Mouse (Mus musculus): Measurements from ENCODE around the gene Calm1. TPM values are rescaled to one million over a fixed set of nuclear protein-coding genes. Genes with fewer than 3 reads are reported as not detected.

The Calm1 gene
- polyA plus RNA-seq, 1 experiment: 1,469 TPM

DNA sequence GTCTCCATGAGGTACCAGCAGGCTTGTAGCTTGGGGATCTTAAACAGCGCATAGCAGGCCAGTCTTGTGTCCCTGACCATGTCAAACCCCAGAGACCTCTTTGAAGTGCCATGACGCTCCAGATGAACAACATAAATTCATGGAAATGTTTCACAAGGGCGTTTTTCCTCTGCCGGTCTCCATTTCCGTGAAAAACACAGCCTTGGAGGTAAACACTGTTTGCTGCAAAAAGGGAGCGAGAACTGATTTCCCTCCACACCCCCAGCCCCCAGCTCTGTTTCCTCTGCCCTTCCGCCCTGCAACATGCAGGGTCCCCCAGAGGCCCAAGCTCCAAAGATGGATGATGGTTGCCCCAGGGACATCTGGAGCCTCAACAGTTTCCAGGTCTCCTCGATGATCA is 24.3 kb downstream of the Calm1 start:
- WGBS: 76% methylated on average over 8 of the region's 8 CpGs

DNA sequence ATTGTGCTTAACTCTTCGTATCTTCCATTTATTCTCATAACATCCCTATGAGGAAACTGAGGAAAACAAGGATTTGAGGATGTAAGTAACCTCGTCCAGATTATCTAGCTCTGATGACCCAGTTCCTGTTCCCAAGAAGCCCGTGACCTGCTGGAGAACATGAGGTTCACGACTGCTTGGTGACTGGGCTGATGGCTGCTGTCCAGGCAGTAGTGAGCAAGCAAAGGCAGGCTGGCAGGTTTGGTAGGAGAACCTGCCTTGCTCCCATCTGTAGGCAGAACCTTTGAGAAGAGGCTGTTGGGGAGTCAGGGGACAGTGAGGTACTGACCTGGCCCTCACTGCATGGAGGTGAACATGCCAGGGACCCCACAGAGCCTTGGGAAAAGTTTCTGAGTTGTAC is 26.0 kb downstream of the Calm1 start:
- 60% methylated on average over 4 of the region's 4 CpGs for WGBS
- H3K27me3 ChIP-seq (ENCODE audit: control insufficient read depth, insufficient read depth, low read length): no peaks in the 10 kb centered on the region
- no peak overlapping the region for H3K4me3 ChIP-seq (ENCODE audit: low read depth, low read length)
- H3K36me3 ChIP-seq (ENCODE audit: control insufficient read depth, insufficient read depth, low read length): no peaks in the 10 kb centered on the region
- H3K4me1 ChIP-seq (ENCODE audit: control insufficient read depth, insufficient read depth, insufficient read length, low read length): no peaks in the 10 kb centered on the region
- TF ChIP-seq POLR2A (IDR thresholded peaks at IDR 0.05; ENCODE audit: low read depth, low read length): no peak
- TF ChIP-seq CTCF (IDR thresholded peaks at IDR 0.05; ENCODE audit: extremely low read depth, insufficient read length, insufficient replicate concordance, low read depth, low read length): no peak
- H3K27ac ChIP-seq (ENCODE audit: insufficient read depth, low read depth, low read length): no peak overlapping the region

More for the DNA sequence above, 24.3 kb downstream of the Calm1 start:
- no peak overlapping the region for H3K4me3 ChIP-seq (ENCODE audit: low read depth, low read length)
- TF ChIP-seq POLR2A (IDR thresholded peaks at IDR 0.05; ENCODE audit: low read depth, low read length) (no peak), CTCF (IDR thresholded peaks at IDR 0.05; ENCODE audit: extremely low read depth, insufficient read length, insufficient replicate concordance, low read depth, low read length) (no peak)
- H3K27me3 ChIP-seq (ENCODE audit: control insufficient read depth, insufficient read depth, low read length): no peaks in the 10 kb centered on the region
- H3K4me1 ChIP-seq (ENCODE audit: control insufficient read depth, insufficient read depth, insufficient read length, low read length): no peaks in the 10 kb centered on the region
- no peaks in the 10 kb centered on the region for H3K36me3 ChIP-seq (ENCODE audit: control insufficient read depth, insufficient read depth, low read length)
- H3K27ac ChIP-seq (ENCODE audit: insufficient read depth, low read depth, low read length): no peak overlapping the region

GRCm38 (mm10) chr12:100226073-100226472 is 26.8 kb downstream of the Calm1 start:
- Histone ChIP-seq H3K27me3 (ENCODE audit: control insufficient read depth, insufficient read depth, low read length) (no peaks in the 10 kb centered on the region), H3K36me3 (ENCODE audit: control insufficient read depth, insufficient read depth, low read length) (no peaks in the 10 kb centered on the region), H3K27ac (ENCODE audit: insufficient read depth, low read depth, low read length) (no peak overlapping the region), H3K4me3 (ENCODE audit: low read depth, low read length) (no peak overlapping the region), H3K4me1 (ENCODE audit: control insufficient read depth, insufficient read depth, insufficient read length, low read length) (no peaks in the 10 kb centered on the region)
- WGBS: 65% methylated on average over 5 of the region's 5 CpGs
- TF ChIP-seq POLR2A (IDR thresholded peaks at IDR 0.05; ENCODE audit: low read depth, low read length) (no peak), CTCF (IDR thresholded peaks at IDR 0.05; ENCODE audit: extremely low read depth, insufficient read length, insufficient replicate concordance, low read depth, low read length) (no peak)

- H3K4me3 ChIP-seq (ENCODE audit: low read depth, low read length): no peak overlapping the region
- H3K4me1 ChIP-seq (ENCODE audit: control insufficient read depth, insufficient read depth, insufficient read length, low read length): no peaks in the 10 kb centered on the region
- no peak overlapping the region for H3K27ac ChIP-seq (ENCODE audit: insufficient read depth, low read depth, low read length)
- H3K36me3 ChIP-seq (ENCODE audit: control insufficient read depth, insufficient read depth, low read length): no peaks in the 10 kb centered on the region
- no peak for TF ChIP-seq CTCF (IDR thresholded peaks at IDR 0.05; ENCODE audit: extremely low read depth, insufficient read length, insufficient replicate concordance, low read depth, low read length)
- TF ChIP-seq POLR2A (IDR thresholded peaks at IDR 0.05; ENCODE audit: low read depth, low read length): no peak
- WGBS: 84% methylated on average over 8 of the region's 8 CpGs
- no peaks in the 10 kb centered on the region for H3K27me3 ChIP-seq (ENCODE audit: control insufficient read depth, insufficient read depth, low read length)
These were observed 27.4 kb downstream of the Calm1 start for GRCm38 (mm10) chr12:100226621-100227020.

DNA sequence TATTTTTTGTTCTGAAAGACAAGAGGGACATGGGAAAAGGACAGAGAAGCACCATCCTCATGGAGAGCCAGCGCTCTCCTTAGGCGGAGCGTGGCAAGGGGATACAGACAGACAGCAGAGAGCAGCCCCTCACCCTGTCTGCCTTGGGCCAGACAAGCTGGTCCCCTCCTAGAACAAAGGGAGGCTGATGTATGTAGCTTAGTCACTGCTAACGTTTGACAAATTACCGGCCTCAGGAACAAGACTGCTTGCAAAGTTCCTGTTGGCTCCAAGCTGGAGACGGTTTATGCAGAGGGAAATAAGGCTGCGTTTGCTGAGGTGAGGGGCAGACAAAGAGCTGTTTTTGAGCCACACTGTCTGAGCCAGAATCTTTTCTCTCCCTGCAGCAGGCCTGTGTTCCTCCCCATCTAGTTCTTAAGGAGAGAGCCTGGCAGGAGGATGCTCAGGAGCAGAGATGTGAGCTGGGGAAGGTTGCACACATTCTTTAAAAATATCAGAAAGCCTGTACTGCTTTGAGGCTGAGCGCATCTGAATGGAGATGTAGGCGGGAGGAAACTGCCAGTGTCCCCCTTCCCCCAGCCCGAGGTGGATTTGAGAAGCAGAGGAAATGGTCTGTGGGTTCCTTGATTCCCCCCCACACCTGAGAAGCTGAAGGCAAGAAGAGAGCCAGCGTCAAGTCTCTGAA is 28.9 kb downstream of the Calm1 start:
- 74% methylated on average over 11 of the region's 11 CpGs for WGBS
- Histone ChIP-seq H3K4me3 (ENCODE audit: low read depth, low read length) (no peak overlapping the region), H3K27ac (ENCODE audit: insufficient read depth, low read depth, low read length) (no peak overlapping the region), H3K36me3 (ENCODE audit: control insufficient read depth, insufficient read depth, low read length) (no peaks in the 10 kb centered on the region), H3K4me1 (ENCODE audit: control insufficient read depth, insufficient read depth, insufficient read length, low read length) (no peaks in the 10 kb centered on the region), H3K27me3 (ENCODE audit: control insufficient read depth, insufficient read depth, low read length) (no peaks in the 10 kb centered on the region)
- TF ChIP-seq CTCF (IDR thresholded peaks at IDR 0.05; ENCODE audit: extremely low read depth, insufficient read length, insufficient replicate concordance, low read depth, low read length) (no peak), POLR2A (IDR thresholded peaks at IDR 0.05; ENCODE audit: low read depth, low read length) (no peak)

DNA sequence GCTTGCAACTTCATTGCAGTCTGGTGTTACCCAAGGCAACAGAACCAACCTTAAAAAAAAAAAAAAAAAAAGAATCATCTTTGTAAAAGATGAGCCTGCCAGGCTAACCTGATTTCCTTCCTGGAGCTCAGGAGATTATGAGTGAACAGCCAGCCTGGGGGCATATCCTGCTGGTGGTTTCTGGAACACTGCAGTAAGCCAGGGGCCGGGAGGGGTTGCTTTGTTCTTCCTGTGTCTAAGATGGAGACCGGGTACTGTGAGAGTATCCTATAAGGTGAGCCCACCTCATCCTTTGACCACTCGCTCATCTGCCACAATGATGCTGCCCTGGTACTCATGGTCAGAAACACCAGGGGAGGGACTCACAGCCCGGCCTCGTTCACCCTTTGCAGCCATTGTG is 35.0 kb downstream of the Calm1 start:
- WGBS: 91% methylated on average over 5 of the region's 5 CpGs
- Histone ChIP-seq H3K36me3 (ENCODE audit: control insufficient read depth, insufficient read depth, low read length) (no peaks in the 10 kb centered on the region), H3K27me3 (ENCODE audit: control insufficient read depth, insufficient read depth, low read length) (no peaks in the 10 kb centered on the region), H3K27ac (ENCODE audit: insufficient read depth, low read depth, low read length) (no peak overlapping the region), H3K4me1 (ENCODE audit: control insufficient read depth, insufficient read depth, insufficient read length, low read length) (no peaks in the 10 kb centered on the region), H3K4me3 (ENCODE audit: low read depth, low read length) (no peak overlapping the region)
- no peak for TF ChIP-seq CTCF (IDR thresholded peaks at IDR 0.05; ENCODE audit: extremely low read depth, insufficient read length, insufficient replicate concordance, low read depth, low read length)
- no peak for TF ChIP-seq POLR2A (IDR thresholded peaks at IDR 0.05; ENCODE audit: low read depth, low read length)

GRCm38 (mm10) chr12:100234919-100235318 is 35.7 kb downstream of the Calm1 start:
- no peak overlapping the region for H3K27ac ChIP-seq (ENCODE audit: insufficient read depth, low read depth, low read length)
- H3K27me3 ChIP-seq (ENCODE audit: control insufficient read depth, insufficient read depth, low read length): no peaks in the 10 kb centered on the region
- H3K4me3 ChIP-seq (ENCODE audit: low read depth, low read length): no peak overlapping the region
- TF ChIP-seq CTCF (IDR thresholded peaks at IDR 0.05; ENCODE audit: extremely low read depth, insufficient read length, insufficient replicate concordance, low read depth, low read length) (no peak), POLR2A (IDR thresholded peaks at IDR 0.05; ENCODE audit: low read depth, low read length) (no peak)
- WGBS: 82% methylated on average over 7 of the region's 7 CpGs
- H3K4me1 ChIP-seq (ENCODE audit: control insufficient read depth, insufficient read depth, insufficient read length, low read length): no peaks in the 10 kb centered on the region
- no peaks in the 10 kb centered on the region for H3K36me3 ChIP-seq (ENCODE audit: control insufficient read depth, insufficient read depth, low read length)
